In the genomic region with DNA sequence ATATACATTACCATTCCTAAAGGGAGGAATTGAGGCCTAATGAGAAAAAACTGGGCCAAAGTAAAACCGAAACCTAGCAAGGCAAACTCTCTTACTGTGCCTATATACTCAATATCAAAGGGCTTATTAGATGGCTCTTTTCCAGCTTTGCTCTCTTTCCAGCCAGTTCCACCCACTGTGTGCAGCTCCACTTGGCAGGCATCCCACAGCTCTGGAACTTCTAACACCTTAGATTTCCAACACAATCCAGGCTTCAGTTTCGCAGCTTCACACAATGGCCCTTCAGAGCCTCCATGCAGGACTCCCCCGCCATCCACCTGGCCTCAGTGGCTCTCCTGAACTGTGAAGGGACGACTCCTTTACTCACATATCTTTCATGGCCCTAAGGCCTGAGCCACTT, we compare ENCODE assay signal across 11 mouse cellular contexts. TPM values are rescaled to one million over a fixed set of nuclear protein-coding genes. Genes with fewer than 3 reads are reported as not detected.
DNase-seq lines count a peak whose midpoint lies in the region; ATAC-seq and TF ChIP-seq lines count a peak whose summit lies in the region.
"Had no signal": no experiment of that assay in that cellular context is flagged by ENCODE, and none has a peak within 500 bp of the region (broad histone marks: within the 10 kb centered on the region; RNA-seq: fewer than 3 reads in every experiment).

No protein-coding gene starts in this region.

- H3K9me3 ChIP-seq in hindbrain, postnatal 0 days (ENCODE audit: low read length): no peaks in the 10 kb centered on the region
- no peaks in the 10 kb centered on the region for H3K9me3 ChIP-seq in hindbrain, embryonic 16.5 days (ENCODE audit: control insufficient read depth, low read length)
- H3K9me3 ChIP-seq in midbrain, postnatal 0 days (ENCODE audit: low read length): no peaks in the 10 kb centered on the region
- H3K9me3 ChIP-seq in midbrain, embryonic 15.5 days: no peaks in the 10 kb centered on the region
- no peaks in the 10 kb centered on the region for H3K9me3 ChIP-seq in forebrain, embryonic 13.5 days (replicated peaks)
- H3K9me3 ChIP-seq: intestine, embryonic 15.5 days had no signal

- DNase-seq in adrenal gland, postnatal 10 days: peak; percentile 45
- no peak for DNase-seq in adrenal gland, adult 8-10 months
- peak; percentile 43 for DNase-seq in hindbrain, postnatal 0 days (ENCODE audit: low spot score)
- peak; percentile 35 for DNase-seq in midbrain, postnatal 0 days (ENCODE audit: low spot score)
- peak; percentile 21 to 31 for DNase-seq in lung, postnatal 4 days
- DNase-seq: heart, adult 2 months had no signal

- no peak overlapping the region for H3K27ac ChIP-seq in hindbrain, postnatal 0 days
- H3K27ac ChIP-seq in hindbrain, embryonic 16.5 days (ENCODE audit: low read depth, low read length): no peak overlapping the region
- H3K27ac ChIP-seq in midbrain, postnatal 0 days (ENCODE audit: low read depth, low read length): no peak overlapping the region
- H3K27ac ChIP-seq in midbrain, embryonic 15.5 days: no peak overlapping the region
- no peak overlapping the region for H3K27ac ChIP-seq in forebrain, embryonic 13.5 days
- H3K27ac ChIP-seq: heart, adult 2 months; intestine, embryonic 15.5 days; liver, embryonic 14.5 days had no signal

- H3K4me1 ChIP-seq in hindbrain, postnatal 0 days (ENCODE audit: insufficient read depth, low read length): peaks cover 9% of the 10 kb centered on the region; the same call in 1 of the 2 replicates
- H3K4me1 ChIP-seq in hindbrain, embryonic 16.5 days (ENCODE audit: control insufficient read depth, insufficient read depth, low read depth, low read length): peaks cover 8% of the 10 kb centered on the region
- H3K4me1 ChIP-seq in midbrain, postnatal 0 days (ENCODE audit: insufficient read depth, low read length): 0 out of 2 replicates have a peak, but pooled peaks cover 3% of the 10 kb centered on the region
- peaks cover 9% of the 10 kb centered on the region for H3K4me1 ChIP-seq in midbrain, embryonic 15.5 days
- H3K4me1 ChIP-seq in forebrain, embryonic 13.5 days: peaks cover 9% of the 10 kb centered on the region

- no peak for TF ChIP-seq CTCF in hindbrain, postnatal 0 days (IDR thresholded peaks at IDR 0.05; ENCODE audit: low read depth)
- no peak for TF ChIP-seq CTCF in midbrain, postnatal 0 days (IDR thresholded peaks at IDR 0.05)

- no peak for ATAC-seq in hindbrain, postnatal 0 days
- ATAC-seq in hindbrain, embryonic 16.5 days: no peak
- ATAC-seq in midbrain, postnatal 0 days (ENCODE audit: low FRiP score): no peak
- ATAC-seq in midbrain, embryonic 15.5 days (replicated peaks): no peak
- ATAC-seq in forebrain, embryonic 13.5 days: no peak
- ATAC-seq: intestine, embryonic 15.5 days had no signal

- no peaks in the 10 kb centered on the region for H3K27me3 ChIP-seq in hindbrain, postnatal 0 days (ENCODE audit: insufficient read depth, low read length)
- no peaks in the 10 kb centered on the region for H3K27me3 ChIP-seq in hindbrain, embryonic 16.5 days (replicated peaks; ENCODE audit: control insufficient read depth, insufficient read depth, low read length)
- no peaks in the 10 kb centered on the region for H3K27me3 ChIP-seq in midbrain, postnatal 0 days (ENCODE audit: insufficient read depth, low read length)
- H3K27me3 ChIP-seq in midbrain, embryonic 15.5 days (replicated peaks): no peaks in the 10 kb centered on the region
- peaks cover 2% of the 10 kb centered on the region; the same call in 1 of the 2 replicates for H3K27me3 ChIP-seq in forebrain, embryonic 13.5 days
- H3K27me3 ChIP-seq: intestine, embryonic 15.5 days had no signal

- WGBS in hindbrain, postnatal 0 days: 40% methylated on average over 4 of the region's 4 CpGs
- WGBS in hindbrain, embryonic 16.5 days: 62% methylated on average over 4 of the region's 4 CpGs
- WGBS in midbrain, postnatal 0 days: 61% methylated on average over 4 of the region's 4 CpGs
- 82% methylated on average over 4 of the region's 4 CpGs for WGBS in midbrain, embryonic 15.5 days
- 67% methylated on average over 4 of the region's 4 CpGs for WGBS in forebrain, embryonic 13.5 days

- H3K36me3 ChIP-seq in hindbrain, postnatal 0 days (ENCODE audit: insufficient read depth, low read length): no peaks in the 10 kb centered on the region
- H3K36me3 ChIP-seq in hindbrain, embryonic 16.5 days (ENCODE audit: control insufficient read depth, insufficient read depth, low read length): no peaks in the 10 kb centered on the region
- H3K36me3 ChIP-seq in midbrain, postnatal 0 days (ENCODE audit: insufficient read depth, low read length): no peaks in the 10 kb centered on the region
- H3K36me3 ChIP-seq in midbrain, embryonic 15.5 days (replicated peaks): no peaks in the 10 kb centered on the region
- H3K36me3 ChIP-seq in forebrain, embryonic 13.5 days (ENCODE audit: poor library complexity, severe bottlenecking): no peaks in the 10 kb centered on the region
- H3K36me3 ChIP-seq: intestine, embryonic 15.5 days had no signal

- H3K4me2 ChIP-seq in hindbrain, postnatal 0 days (ENCODE audit: low read depth, low read length): no peak overlapping the region
- no peak overlapping the region for H3K4me2 ChIP-seq in hindbrain, embryonic 16.5 days (ENCODE audit: low read length)
- no peak overlapping the region for H3K4me2 ChIP-seq in midbrain, postnatal 0 days (ENCODE audit: low read depth, low read length, poor library complexity, severe bottlenecking)
- no peak overlapping the region for H3K4me2 ChIP-seq in midbrain, embryonic 15.5 days
- no peak overlapping the region for H3K4me2 ChIP-seq in forebrain, embryonic 13.5 days
- H3K4me2 ChIP-seq: intestine, embryonic 15.5 days had no signal

- no peak overlapping the region for H3K4me3 ChIP-seq in hindbrain, postnatal 0 days (ENCODE audit: low read length)
- no peak overlapping the region for H3K4me3 ChIP-seq in hindbrain, embryonic 16.5 days (ENCODE audit: low read length)
- no peak overlapping the region for H3K4me3 ChIP-seq in midbrain, postnatal 0 days (ENCODE audit: low read depth, low read length)
- no peak overlapping the region for H3K4me3 ChIP-seq in midbrain, embryonic 15.5 days
- no peak overlapping the region for H3K4me3 ChIP-seq in forebrain, embryonic 13.5 days
- H3K4me3 ChIP-seq: heart, adult 2 months; intestine, embryonic 15.5 days had no signal

- H3K9ac ChIP-seq in hindbrain, postnatal 0 days (replicated peaks; ENCODE audit: low read length): no peak overlapping the region
- H3K9ac ChIP-seq in hindbrain, embryonic 16.5 days (ENCODE audit: low read depth, low read length): no peak overlapping the region; the same call in 1 of the 2 replicates
- H3K9ac ChIP-seq in midbrain, postnatal 0 days (replicated peaks; ENCODE audit: low read length, poor library complexity, severe bottlenecking): no peak overlapping the region
- H3K9ac ChIP-seq in midbrain, embryonic 15.5 days: no peak overlapping the region
- no peak overlapping the region for H3K9ac ChIP-seq in forebrain, embryonic 13.5 days
- H3K9ac ChIP-seq: intestine, embryonic 15.5 days; liver, embryonic 14.5 days had no signal

RNA-seq across cellular contexts. Expression of a gene that starts 5.0 kb away (rescaled TPM):
- total RNA-seq in adrenal gland, postnatal 10 days (2021): 10 to 100 TPM; 45.6 to 54.2 TPM
- 10 to 100 TPM; 57.5 to 69.9 (median 62.5) TPM for total RNA-seq in adrenal gland, adult 8-10 months (2022)
- 34.2 and 55.2 TPM in 2 replicates for total RNA-seq in hindbrain, postnatal 0 days (2014; rRNA removed)
- 47.8 and 48.3 TPM in 2 replicates for polyA plus RNA-seq in hindbrain, postnatal 0 days (2015; fragmentation: Nextera tagmentation; extraction: Ambion mirVana)
- polyA plus RNA-seq in hindbrain, embryonic 16.5 days (2015; fragmentation: Nextera tagmentation; extraction: Ambion mirVana): 54.4 and 56.7 TPM in 2 replicates
- total RNA-seq in midbrain, postnatal 0 days (2014; rRNA removed): 35.4 and 42.8 TPM in 2 replicates
- 47.5 and 55.4 TPM in 2 replicates for polyA plus RNA-seq in midbrain, postnatal 0 days (2015; fragmentation: Nextera tagmentation; extraction: Ambion mirVana)
- polyA plus RNA-seq in midbrain, embryonic 15.5 days (2015; fragmentation: Nextera tagmentation; extraction: Ambion mirVana): 44.1 and 44.6 TPM in 2 replicates
- polyA plus RNA-seq in forebrain, embryonic 13.5 days (2015; fragmentation: Nextera tagmentation; extraction: Ambion mirVana): 24.3 and 31.8 TPM in 2 replicates

RNA-seq across cellular contexts. Expression of a gene that starts 17.3 kb away (rescaled TPM):
- total RNA-seq in adrenal gland, postnatal 10 days (2021): 10 to 100 TPM; 68.5 to 70.2 TPM
- 10 to 100 TPM; 54.9 to 79.7 (median 66.5) TPM for total RNA-seq in adrenal gland, adult 8-10 months (2022)
- total RNA-seq in hindbrain, postnatal 0 days (2014; rRNA removed): 209 and 214 TPM in 2 replicates
- polyA plus RNA-seq in hindbrain, postnatal 0 days (2015; fragmentation: Nextera tagmentation; extraction: Ambion mirVana): 110 and 115 TPM in 2 replicates
- 118 and 136 TPM in 2 replicates for polyA plus RNA-seq in hindbrain, embryonic 16.5 days (2015; fragmentation: Nextera tagmentation; extraction: Ambion mirVana)
- total RNA-seq in midbrain, postnatal 0 days (2014; rRNA removed): 203 and 220 TPM in 2 replicates
- polyA plus RNA-seq in midbrain, postnatal 0 days (2015; fragmentation: Nextera tagmentation; extraction: Ambion mirVana): 129 TPM in 2 replicates
- polyA plus RNA-seq in midbrain, embryonic 15.5 days (2015; fragmentation: Nextera tagmentation; extraction: Ambion mirVana): 132 and 135 TPM in 2 replicates
- 83.2 and 93.1 TPM in 2 replicates for polyA plus RNA-seq in forebrain, embryonic 13.5 days (2015; fragmentation: Nextera tagmentation; extraction: Ambion mirVana)
